Mouse (Mus musculus) lung, adult 2 months (tissue): ENCODE data around the gene Pvr. TPM values are rescaled to one million over a fixed set of nuclear protein-coding genes. Genes with fewer than 3 reads are reported as not detected.
"Not testable (repeated sequence)": the region's sequence is repeated elsewhere in the genome, so short reads cannot be mapped to it uniquely, and the experiment has no call there.

Source experiments
- DNase-seq: peaks from one replicate; pipeline ENCODE4 v3.0.0; 2022
- H3K4me1 ChIP-seq: fragments of 200-500 bp; 2 replicates; pipeline ENCODE4 v1.6.1; 2011; ENCODE audit warnings: low read length; ENCODE audit not compliant: control insufficient read depth, insufficient read depth
- H3K4me3 ChIP-seq: fragments of 200-500 bp; replicated peaks from 2 replicates; pipeline ENCODE3; 2011; ENCODE audit warnings: low read depth, mild to moderate bottlenecking, control low read depth, low read length; ENCODE audit errors: extremely low read depth
- CTCF ChIP-seq: fragments of 200-500 bp; IDR thresholded peaks from 2 replicates; pipeline ENCODE4 v1.5.1; 2011; ENCODE audit warnings: mild to moderate bottlenecking, low read length, control low read depth; ENCODE audit not compliant: insufficient read depth
- POLR2A ChIP-seq: fragments of 200-500 bp; IDR thresholded peaks from 2 replicates; pipeline ENCODE4 v1.6.1; 2011; ENCODE audit warnings: low read depth, mild to moderate bottlenecking, control low read depth, low read length, borderline replicate concordance; ENCODE audit errors: extremely low read depth
- WGBS: fragments of 180-500 bp; shearing (Covaris S2); methylation state at CpG from one replicate; pipeline ENCODE4 v1.1.7; 2018; 5-methylcytosine and 5-hydroxymethylcytosine counted together
- polyA plus RNA-seq: library from polyadenylated mRNA; depleted of rRNA; stranded (reverse); fragments of >200 nt; gene quantifications from 2 replicates; pipeline ENCODE4 v1.2.3, GENCODE M21; 2012

The Pvr gene
- polyA plus RNA-seq, 1 experiment: 24.7 TPM

- no peak overlapping the region for H3K4me3 ChIP-seq
- TF ChIP-seq CTCF (no peak), POLR2A (no peak)
- 61% methylated on average over 11 of the region's 11 CpGs for WGBS
- no peak for DNase-seq
- H3K4me1 ChIP-seq: peaks cover 19% of the 10 kb centered on the region
Measured at GRCm38 (mm10) chr7:19937229-19937821, 16.4 kb upstream of the Pvr start.

GRCm38 (mm10) chr7:19935961-19936360, 15.0 kb upstream of the Pvr start:
- DNase-seq: peak; percentile 59
- Histone ChIP-seq H3K4me3 (no peak overlapping the region), H3K4me1 (peaks cover 19% of the 10 kb centered on the region)
- 33% methylated on average over 6 of the region's 6 CpGs for WGBS
- TF ChIP-seq CTCF (no peak), POLR2A (no peak)

GRCm38 (mm10) chr7:19935171-19935751, 14.3 kb upstream of the Pvr start:
- H3K4me3 ChIP-seq: no peak overlapping the region
- WGBS: 34% methylated on average over 20 of the region's 20 CpGs
- no peak for DNase-seq
- H3K4me1 ChIP-seq: peaks cover 17% of the 10 kb centered on the region
- TF ChIP-seq CTCF (no peak), POLR2A (no peak)

- peak overlapping the region; percentile 4 for H3K4me3 ChIP-seq
- peaks cover 11% of the 10 kb centered on the region for H3K4me1 ChIP-seq
- DNase-seq: peak; percentile 74
- WGBS: 5% methylated on average over 21 of the region's 21 CpGs
- TF ChIP-seq CTCF: no peak
- no peak for TF ChIP-seq POLR2A
Measured at GRCm38 (mm10) chr7:19932877-19933809, 12.2 kb upstream of the Pvr start.

GRCm38 (mm10) chr7:19932133-19932876, 11.3 kb upstream of the Pvr start:
- H3K4me1 ChIP-seq: peaks cover 11% of the 10 kb centered on the region

GRCm38 (mm10) chr7:19930481-19930880, 9.5 kb upstream of the Pvr start:
- 62% methylated on average over 6 of the region's 6 CpGs for WGBS
- not testable (repeated sequence) for H3K4me1 ChIP-seq, DNase-seq, H3K4me3 ChIP-seq

More at GRCm38 (mm10) chr7:19932133-19932876, 11.3 kb upstream of the Pvr start:
- WGBS: 24% methylated on average over 13 of the region's 13 CpGs
- no peak overlapping the region for H3K4me3 ChIP-seq
- no peak for TF ChIP-seq POLR2A
- TF ChIP-seq CTCF: no peak
- DNase-seq: no peak

GRCm38 (mm10) chr7:19928486-19928885, 7.5 kb upstream of the Pvr start:
- Histone ChIP-seq H3K4me3 (no peak overlapping the region), H3K4me1 (peaks cover 5% of the 10 kb centered on the region)
- TF ChIP-seq CTCF (no peak), POLR2A (no peak)
- no peak for DNase-seq
- WGBS: 72% methylated on average over 5 of the region's 5 CpGs

- no peak for TF ChIP-seq CTCF
- TF ChIP-seq POLR2A: no peak
- DNase-seq: no peak
- whole genome bisulfite sequencing: 18% methylated on average over 2 of the region's 2 CpGs
- Histone ChIP-seq H3K4me3 (no peak overlapping the region), H3K4me1 (peaks cover 2% of the 10 kb centered on the region; the same call in 1 of the 2 replicates)
Measured at GRCm38 (mm10) chr7:19926849-19927480, 6.0 kb upstream of the Pvr start.

- TF ChIP-seq CTCF (no peak), POLR2A (no peak)
- 61% methylated on average over 1 of the region's 1 CpGs for WGBS
- H3K4me3 ChIP-seq: no peak overlapping the region
- H3K4me1 ChIP-seq: peaks cover 2% of the 10 kb centered on the region; the same call in 1 of the 2 replicates
- no peak for DNase-seq
Measured at GRCm38 (mm10) chr7:19925376-19925775, 4.4 kb upstream of the Pvr start.
